Mouse (Mus musculus): Measurements from ENCODE around the gene Mia3. TPM values are rescaled to one million over a fixed set of nuclear protein-coding genes. Genes with fewer than 3 reads are reported as not detected.
A peak's percentile ranks its signal among the peaks of the same experiment; 100 is the strongest.
"Not testable (repeated sequence)": the region's sequence is repeated elsewhere in the genome, so short reads cannot be mapped to it uniquely, and the experiment has no call there.

Mia3 gene
- total RNA-seq (2021) = 100 to 1,000 TPM; 219 to 226 TPM

GRCm38 (mm10) chr1:183369427-183370014 lies at the start of gene Mia3:
TSS of gene Mia3 (minus strand) at chr1:183369553.
- peak; percentile 96 to 98 for DNase-seq

GRCm38 (mm10) chr1:183417873-183418272 lies 48.5 kb upstream of the Mia3 start, which contains the start of gene Hhipl2:
TSS of gene Hhipl2 (plus strand) at chr1:183418215.
- no peak for DNase-seq

DNA sequence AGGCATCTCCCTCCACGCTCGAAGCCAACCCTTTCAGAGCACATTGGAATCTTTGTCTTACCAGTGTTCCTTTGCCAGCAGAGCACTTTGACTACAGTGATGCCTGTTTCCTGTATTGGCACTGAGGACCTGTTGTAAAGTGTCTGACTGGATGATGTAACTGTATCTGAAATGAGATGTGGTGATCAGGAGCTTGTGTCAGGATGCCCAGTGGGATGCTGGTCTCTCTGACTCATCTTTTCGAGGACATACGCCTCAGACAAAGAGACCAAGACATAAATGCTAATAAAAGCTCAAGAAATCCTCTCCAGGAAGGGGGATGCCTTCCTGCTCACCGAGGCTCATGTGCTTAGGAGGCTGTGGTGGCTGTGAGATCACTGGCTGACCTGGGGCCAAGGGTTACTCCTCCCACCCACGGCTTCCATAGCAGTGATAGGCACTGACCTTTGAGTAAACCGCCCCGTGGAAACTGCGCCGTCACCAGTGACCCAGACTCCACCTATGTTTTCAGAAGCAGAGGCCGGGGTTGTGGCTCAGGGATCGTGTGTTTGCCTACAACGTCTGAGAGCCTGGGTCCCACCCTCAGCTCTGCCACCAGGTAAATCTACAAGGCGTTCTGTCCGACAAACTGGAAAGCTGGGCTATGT lies 44.9 kb upstream of the Mia3 start:
- no peak for DNase-seq

GRCm38 (mm10) chr1:183403396-183403795 lies 34.0 kb upstream of the Mia3 start:
- DNase-seq = no peak

GRCm38 (mm10) chr1:183388426-183389406 lies 19.4 kb upstream of the Mia3 start, which contains the start of gene Taf1a:
TSS of gene Taf1a (plus strand) at chr1:183388981.
- peak; percentile 89 for DNase-seq

GRCm38 (mm10) chr1:183387421-183387820 lies 18.1 kb upstream of the Mia3 start:
- DNase-seq = not testable (repeated sequence)

GRCm38 (mm10) chr1:183382621-183383020 lies 13.3 kb upstream of the Mia3 start:
- DNase-seq = no peak

DNA sequence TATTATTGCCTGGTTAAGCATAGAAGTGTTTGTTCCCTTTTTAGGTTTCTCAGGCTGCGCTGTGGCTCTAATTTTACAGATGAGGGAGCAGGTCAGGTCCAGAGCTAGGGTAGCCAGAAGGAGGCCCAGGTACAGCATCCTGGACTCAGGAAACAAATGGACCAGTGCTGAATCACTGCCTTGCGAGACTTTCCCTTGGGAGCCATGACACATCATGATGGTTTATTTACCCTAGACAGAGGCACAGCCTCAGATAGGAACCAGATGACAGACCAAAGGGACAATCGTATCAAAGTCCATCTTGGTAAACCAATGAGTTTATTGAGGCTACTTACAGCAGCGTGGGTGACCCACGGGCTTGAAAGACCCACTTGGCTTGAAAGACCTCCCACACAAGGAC lies 12.5 kb upstream of the Mia3 start:
- no peak for DNase-seq

DNA sequence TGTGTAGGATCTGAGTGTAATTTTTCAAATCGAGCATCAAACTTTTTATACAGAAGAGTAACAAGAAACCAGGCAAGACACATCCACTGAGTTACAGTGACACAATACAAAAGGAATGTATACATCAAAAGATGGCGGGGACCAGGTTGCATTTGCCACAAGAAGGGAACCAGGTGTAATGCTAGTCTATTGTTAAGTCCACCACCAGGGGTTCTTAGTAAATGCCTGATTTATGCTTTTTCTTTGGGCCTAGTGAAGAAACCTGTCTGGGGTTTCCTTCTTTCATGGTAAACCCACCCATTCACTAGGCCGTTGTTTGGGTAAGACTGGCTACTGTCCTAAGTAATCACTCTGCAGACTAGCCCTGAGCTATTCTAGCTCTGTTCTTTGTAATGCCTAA lies 10.0 kb upstream of the Mia3 start:
- DNase-seq = not testable (repeated sequence)

DNA sequence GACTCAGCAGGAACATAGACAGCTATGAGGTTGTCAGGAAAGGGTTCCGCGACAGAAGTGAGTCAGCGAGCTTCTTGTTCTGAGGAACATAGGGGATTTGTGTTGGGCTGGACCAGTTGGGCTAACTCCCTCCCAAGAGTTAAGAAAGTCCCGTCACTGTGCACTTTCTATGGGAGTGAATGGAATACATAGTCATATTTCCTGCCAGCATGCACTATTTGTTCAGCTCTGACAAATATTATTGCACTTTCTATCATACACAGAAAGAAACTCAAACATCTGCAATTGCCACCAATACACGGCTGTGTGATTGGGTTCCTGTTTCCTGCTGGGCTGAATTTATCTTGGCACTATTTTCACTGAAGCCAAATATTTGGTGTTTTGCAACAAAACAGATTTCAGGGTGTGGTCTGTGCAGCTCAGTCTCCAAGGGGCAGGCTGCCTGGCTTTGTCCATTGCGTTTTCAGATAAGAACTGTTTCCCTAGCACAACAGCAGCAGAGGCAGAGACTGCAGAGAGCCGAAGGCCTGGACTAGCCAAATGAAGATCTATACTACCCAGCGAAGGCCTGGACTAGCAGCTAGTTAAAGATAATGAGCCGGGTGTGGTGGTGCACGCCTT lies 9.1 kb upstream of the Mia3 start:
- DNase-seq = no peak

- no peak for DNase-seq
Measured at GRCm38 (mm10) chr1:183377045-183377444, 7.7 kb upstream of the Mia3 start.

DNA sequence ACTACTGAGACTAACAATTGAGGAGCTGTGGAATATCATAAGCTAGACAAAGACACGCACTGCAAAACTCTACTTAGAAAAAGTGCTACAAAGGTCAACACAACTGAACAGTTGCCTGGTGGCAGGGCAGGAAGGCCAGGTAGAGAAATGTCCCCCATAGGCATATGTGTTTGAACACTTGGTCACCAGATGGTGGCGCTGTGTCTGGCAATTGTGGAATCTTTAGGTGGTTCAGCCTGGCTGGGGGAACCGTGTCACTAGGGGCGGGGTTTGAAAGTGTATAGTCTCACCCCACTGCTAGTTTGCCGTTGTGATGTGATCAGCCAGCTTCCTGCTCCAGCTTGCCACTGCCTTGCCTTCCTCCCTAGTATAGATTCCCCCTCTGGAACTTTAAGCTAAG lies 5.4 kb upstream of the Mia3 start:
- no peak for DNase-seq

- DNase-seq = peak in 1 of 2 experiments; percentile 32
Measured at GRCm38 (mm10) chr1:183368601-183369400, 552 bp downstream of the Mia3 start.

- DNase-seq = no peak
Measured at GRCm38 (mm10) chr1:183366361-183366760, 3.0 kb downstream of the Mia3 start.

- no peak for DNase-seq
Measured at GRCm38 (mm10) chr1:183363577-183363867, 5.8 kb downstream of the Mia3 start.

DNA sequence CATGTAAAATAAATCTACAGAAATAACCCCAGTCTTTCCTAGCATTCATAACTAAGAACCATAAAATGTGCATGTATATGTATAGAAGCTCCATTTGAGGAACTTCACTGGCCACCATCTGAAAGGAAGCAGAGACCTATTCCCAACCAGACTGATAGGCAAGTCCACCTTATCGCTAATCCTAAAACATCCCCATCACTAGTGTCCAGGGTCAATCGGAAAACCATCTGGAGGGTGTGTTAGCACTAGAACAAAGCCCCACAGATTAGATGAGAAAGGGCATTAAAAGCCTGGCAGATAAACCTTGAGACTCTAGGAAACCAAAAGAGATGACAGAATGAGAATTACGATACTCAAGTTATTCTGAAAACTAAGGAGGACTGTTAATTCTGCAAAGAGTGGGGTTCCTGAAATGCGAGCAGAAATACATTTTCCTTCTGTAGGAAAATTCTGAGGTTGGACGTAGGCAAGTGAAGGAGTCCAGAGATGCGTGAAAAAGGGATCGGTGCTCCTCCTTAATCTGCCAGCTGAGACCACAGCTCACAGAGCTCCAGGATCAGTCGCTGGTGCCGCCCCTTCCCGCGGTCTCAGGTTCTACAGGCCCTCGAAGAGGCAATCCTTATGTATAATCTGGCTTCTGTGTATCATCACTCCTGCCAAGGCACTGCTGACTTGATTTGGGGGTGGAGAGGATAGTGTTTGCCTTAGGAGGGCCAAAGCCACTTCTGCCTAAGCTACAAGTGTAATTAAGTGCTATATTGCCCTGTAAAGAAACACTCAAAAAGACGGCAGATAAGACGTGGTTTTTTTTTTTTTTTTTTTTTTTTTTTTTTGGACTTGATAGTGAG lies 6.4 kb downstream of the Mia3 start:
- DNase-seq = no peak

DNA sequence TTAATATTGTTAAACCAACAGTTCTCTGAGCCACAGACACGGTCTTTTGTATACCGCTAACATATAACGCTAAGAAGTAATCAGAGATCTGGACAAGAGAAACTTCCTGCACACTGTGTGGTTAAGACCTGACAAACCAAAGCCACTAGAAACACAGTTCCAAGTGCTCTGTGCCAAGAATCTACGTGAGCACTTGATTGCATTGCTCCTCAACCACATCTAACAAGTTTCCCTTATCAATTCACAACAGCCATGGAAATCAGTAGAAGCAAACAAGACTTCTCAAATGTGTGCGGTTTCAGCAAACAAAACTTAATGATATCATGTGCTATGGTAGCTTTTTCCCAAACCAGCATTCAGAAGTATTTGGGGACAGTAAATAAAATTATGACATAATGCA lies 7.1 kb downstream of the Mia3 start:
- no peak for DNase-seq

DNA sequence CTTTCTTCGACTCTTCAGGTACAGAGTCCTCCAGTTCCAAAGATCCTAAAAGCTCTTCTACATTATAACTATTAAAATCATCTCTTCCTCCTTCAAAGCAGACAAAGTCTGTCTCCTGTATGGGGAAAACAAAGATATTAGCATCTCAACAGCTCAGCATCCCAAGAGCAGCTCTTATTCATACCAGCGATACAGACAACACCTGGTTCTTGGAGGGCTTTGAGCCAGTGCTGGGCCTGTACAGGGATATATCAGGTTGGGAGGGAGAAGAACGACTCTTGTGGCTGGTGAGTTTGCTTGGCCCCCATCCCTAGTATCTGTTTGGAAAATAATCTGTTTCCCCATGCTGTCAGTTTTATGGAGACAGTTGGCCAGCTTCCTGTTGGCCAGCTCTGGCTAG lies 10.5 kb downstream of the Mia3 start:
- DNase-seq = no peak

DNA sequence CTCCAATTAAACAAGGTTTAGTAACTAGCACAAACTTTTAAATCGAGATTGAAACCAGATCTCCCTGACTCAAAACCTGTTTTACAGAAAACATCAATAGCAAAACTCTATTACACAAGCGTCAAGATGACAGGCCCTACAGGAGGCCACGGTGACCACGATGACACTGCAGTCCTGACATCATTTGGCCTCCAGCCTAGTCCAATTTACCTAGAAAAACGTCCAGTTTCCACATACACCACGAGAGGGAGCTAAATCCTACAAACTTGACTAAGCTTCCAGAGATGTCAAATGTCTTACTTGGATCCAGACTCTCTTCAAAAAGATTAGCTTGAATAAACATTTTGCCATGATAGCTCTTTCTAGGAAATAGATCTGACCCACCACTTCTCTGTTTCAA lies 19.5 kb downstream of the Mia3 start:
- DNase-seq = no peak

DNA sequence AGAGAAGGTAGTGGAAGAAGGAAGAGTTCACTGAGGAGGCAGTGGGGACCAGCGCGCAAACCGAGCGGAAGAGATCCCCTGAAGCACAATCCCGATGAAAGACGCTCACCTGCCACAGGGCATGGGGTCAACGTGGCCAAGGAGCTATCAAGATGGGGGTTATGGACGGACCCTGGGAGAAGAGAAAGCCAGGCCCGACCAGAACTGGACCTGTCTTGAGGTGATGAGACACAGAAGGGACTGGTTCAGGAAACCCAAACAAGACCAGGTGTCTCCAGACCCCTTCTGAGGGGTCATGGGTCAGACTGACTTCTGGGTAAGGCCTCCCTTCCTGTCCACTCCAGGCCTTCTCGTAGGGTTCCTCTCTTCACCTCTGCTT lies 23.5 kb downstream of the Mia3 start:
- no peak for DNase-seq
